Mouse (Mus musculus) stomach, postnatal 0 days (tissue): ENCODE measurements at regions not wholly inside any gene's neighbourhood (a gene's known extent, or its start where the extent isn't known, plus 50 kb on each side); places are given as distances from the start of the nearest gene placed in this dataset.

Source experiments
- ATAC-seq: fragments of 200-750 bp; cut with Nextera tagmentation; 2 replicates; pipeline ENCODE4 v1.8.0; 2017; ENCODE audit not compliant: low FRiP score, low TSS enrichment
- DNase-seq: peaks from one replicate; pipeline ENCODE4 v3.0.0-alpha.2; 2016; ENCODE audit warnings: low spot score
- H3K27ac ChIP-seq: fragments of 300-500 bp; sonication (generic); replicated peaks from 2 replicates; pipeline ENCODE4 v1.5.1; 2014; ENCODE audit warnings: mild to moderate bottlenecking, control low read depth
- H3K27me3 ChIP-seq: fragments of 300-500 bp; sonication (generic); 2 replicates; pipeline ENCODE4 v1.6.1; 2014; ENCODE audit warnings: low read length; ENCODE audit not compliant: control insufficient read depth, insufficient read depth
- H3K36me3 ChIP-seq: fragments of 300-500 bp; sonication (generic); 2 replicates; pipeline ENCODE4 v1.6.1; 2014; ENCODE audit warnings: low read length, mixed read lengths; ENCODE audit not compliant: control insufficient read depth, insufficient read depth
- H3K4me1 ChIP-seq: fragments of 300-500 bp; sonication (generic); replicated peaks from 2 replicates; pipeline ENCODE4 v1.6.1; 2014; ENCODE audit warnings: antibody characterized with exemption; ENCODE audit not compliant: control insufficient read depth, insufficient read depth
- H3K4me2 ChIP-seq: fragments of 300-500 bp; sonication (generic); replicated peaks from 2 replicates; pipeline ENCODE4 v1.6.1; 2014; ENCODE audit warnings: low read depth, mild to moderate bottlenecking, control low read depth, moderate library complexity
- H3K4me3 ChIP-seq: fragments of 300-500 bp; sonication (generic); 2 replicates; pipeline ENCODE4 v1.5.1; 2014; ENCODE audit warnings: low read depth, low read length, control low read depth
- H3K9ac ChIP-seq: fragments of 300-500 bp; sonication (generic); 2 replicates; pipeline ENCODE4 v1.6.1; 2014; ENCODE audit warnings: mild to moderate bottlenecking, low read length, control low read depth, mixed read lengths
- H3K9me3 ChIP-seq: fragments of 300-500 bp; sonication (generic); 2 replicates; pipeline ENCODE4 v1.6.1; 2016; ENCODE audit warnings: low read length; ENCODE audit not compliant: control insufficient read depth
- CTCF ChIP-seq: IDR thresholded peaks from 2 replicates; pipeline ENCODE4 v1.5.1; 2016; ENCODE audit warnings: antibody characterized with exemption, low read depth, mild to moderate bottlenecking, moderate library complexity
- EP300 ChIP-seq: optimal IDR thresholded peaks from 2 replicates; pipeline ENCODE3; 2016; ENCODE audit warnings: antibody characterized with exemption
- WGBS: fragments of 180-500 bp; shearing (Covaris S2); extraction: QIAGEN DNeasy Blood & Tissue Kit; methylation state at CpG from one replicate; pipeline ENCODE4 v1.1.7; 2014; 5-methylcytosine and 5-hydroxymethylcytosine counted together

DNA sequence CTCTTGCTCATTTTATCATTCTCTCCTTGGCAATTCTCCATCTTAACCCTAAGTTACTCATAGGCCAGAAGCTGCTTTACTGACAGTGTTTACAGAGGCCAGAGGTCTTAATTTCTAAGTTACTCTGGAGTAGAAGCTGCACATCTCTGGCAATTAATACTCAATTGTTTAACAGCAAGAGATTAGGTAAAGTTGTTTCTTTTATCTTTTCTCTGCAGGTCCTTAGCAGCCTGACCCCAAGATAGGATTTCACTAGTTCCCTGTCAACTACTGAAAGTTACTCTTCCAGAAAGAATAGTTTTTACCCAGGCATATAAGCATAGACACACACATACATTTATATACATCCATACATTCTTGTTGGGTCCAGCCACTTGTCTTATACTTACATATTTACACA is 3131.2 kb upstream of the A830018L16Rik start:
- no peak overlapping the region for H3K9ac ChIP-seq
- no peaks in the 10 kb centered on the region for H3K27me3 ChIP-seq
- ATAC-seq (no peak), DNase-seq (no peak)
- no peak overlapping the region for H3K4me2 ChIP-seq
- H3K27ac ChIP-seq = no peak overlapping the region
- no peak overlapping the region for H3K4me3 ChIP-seq
- TF ChIP-seq CTCF = no peak
- no peak for TF ChIP-seq EP300
- no peaks in the 10 kb centered on the region for H3K36me3 ChIP-seq
- no peaks in the 10 kb centered on the region for H3K9me3 ChIP-seq
- H3K4me1 ChIP-seq = no peaks in the 10 kb centered on the region

DNA sequence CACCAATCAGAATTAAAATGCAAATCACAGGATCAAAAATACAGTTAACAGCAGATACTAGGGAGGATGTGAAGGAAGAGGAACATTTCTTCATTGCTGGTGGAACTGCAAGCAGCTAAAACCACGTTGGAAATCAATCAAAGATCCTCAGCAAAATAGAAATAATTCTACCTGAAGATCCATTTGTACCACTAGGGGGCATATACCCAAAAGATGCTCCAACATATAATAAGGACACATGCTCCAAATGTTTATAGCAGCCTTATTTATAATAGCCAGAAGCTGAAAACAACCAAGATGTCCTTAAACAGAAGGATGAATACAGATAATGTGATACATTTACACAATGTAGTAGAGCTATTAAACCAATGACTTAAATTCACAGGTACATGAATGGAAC is 3126.4 kb upstream of the A830018L16Rik start:
- H3K27ac ChIP-seq = no peak overlapping the region
- no peak overlapping the region for H3K4me3 ChIP-seq
- H3K9ac ChIP-seq = no peak overlapping the region
- TF ChIP-seq CTCF (peak; percentile 28; the same call in 1 of the 2 replicates), EP300 (no peak)
- no peaks in the 10 kb centered on the region for H3K27me3 ChIP-seq
- ATAC-seq = no peak
- no peaks in the 10 kb centered on the region for H3K4me1 ChIP-seq
- no peaks in the 10 kb centered on the region for H3K9me3 ChIP-seq
- no peak for DNase-seq
- no peak overlapping the region for H3K4me2 ChIP-seq
- WGBS = 14% methylated on average over 1 of the region's 1 CpGs
- no peaks in the 10 kb centered on the region for H3K36me3 ChIP-seq
